Mouse (Mus musculus): ENCODE measurements around the gene Inpp5k. TPM values are rescaled to one million over a fixed set of nuclear protein-coding genes. Genes with fewer than 3 reads are reported as not detected.

The Inpp5k gene
- total and polyA plus RNA-seq, 3 experiments = 31.2 to 41.9 (median 35.6) TPM

GRCm38 (mm10) chr11:75666296-75666695 is 35.5 kb downstream of the Inpp5k start:
- in situ Hi-C loops (cut with MboI; ENCODE audit: low pct_ligation_motif_present, low pct_unique_long_range_greater_than_20kb, low sequenced_read_pairs) (no loop called here), dilution Hi-C loops (cut with MboI; ENCODE audit: extremely low pct_ligation_motif_present, extremely low pct_unique_long_range_greater_than_20kb, low sequenced_read_pairs) (no loop called here)
- no peaks in the 10 kb centered on the region for H3K9me3 ChIP-seq (replicated peaks; ENCODE audit: low read length)
- no peaks in the 10 kb centered on the region for H3K27me3 ChIP-seq (replicated peaks)
- no peak overlapping the region for H3K9ac ChIP-seq (ENCODE audit: insufficient read depth, low read depth)
- DNase-seq (ENCODE audit: extremely low read depth) = no peak
- H3K36me3 ChIP-seq (replicated peaks in 1 of 2; ENCODE audit: control insufficient read depth in 1 of 2, insufficient read depth in 1 of 2, low read length in 1 of 2) = peaks cover 83 to 89% of the 10 kb centered on the region in 2 experiments
- H3K79me2 ChIP-seq (replicated peaks; ENCODE audit: control insufficient read depth, extremely low read depth, insufficient read depth, poor library complexity, severe bottlenecking) = no peaks in the 10 kb centered on the region
- H3K4me3 ChIP-seq (replicated peaks in 1 of 3; ENCODE audit: low read depth in 2 of 3, low read length in 2 of 3, poor library complexity in 1 of 3) = no peak overlapping the region
- peaks cover 0 to under 1% of the 10 kb centered on the region in 2 experiments; a peak in 1 of 4 replicates for H3K4me1 ChIP-seq (ENCODE audit: control insufficient read depth in 1 of 2, insufficient read depth in 2 of 2)
- no peak overlapping the region for H3K27ac ChIP-seq (ENCODE audit: insufficient read depth, low read depth)
- H3K4me2 ChIP-seq (ENCODE audit: insufficient read depth, low read depth, poor library complexity, severe bottlenecking) = no peak overlapping the region
- TF ChIP-seq MAFK (IDR thresholded peaks at IDR 0.05; ENCODE audit: insufficient replicate concordance, low read length) (peak; percentile 80), CTCF (conservative IDR thresholded peaks at IDR 0.05 in 1 of 2, IDR thresholded peaks at IDR 0.05 in 1 of 2; ENCODE audit: low read depth in 2 of 2, low read length in 2 of 2) (no peak), IRF4 (IDR thresholded peaks at IDR 0.05; ENCODE audit: low read depth, low read length) (no peak)

- no peaks in the 10 kb centered on the region for H3K9me3 ChIP-seq (replicated peaks; ENCODE audit: low read length)
- H3K36me3 ChIP-seq (replicated peaks in 1 of 2; ENCODE audit: control insufficient read depth in 1 of 2, insufficient read depth in 1 of 2, low read length in 1 of 2) = peaks cover 85 to 92% of the 10 kb centered on the region in 2 experiments
- H3K4me3 ChIP-seq (replicated peaks in 1 of 3; ENCODE audit: low read depth in 2 of 3, low read length in 2 of 3, poor library complexity in 1 of 3) = no peak overlapping the region
- no peaks in the 10 kb centered on the region for H3K27me3 ChIP-seq (replicated peaks)
- H3K9ac ChIP-seq (ENCODE audit: insufficient read depth, low read depth) = no peak overlapping the region
- in situ Hi-C loops (cut with MboI; ENCODE audit: low pct_ligation_motif_present, low pct_unique_long_range_greater_than_20kb, low sequenced_read_pairs) (no loop called here), dilution Hi-C loops (cut with MboI; ENCODE audit: extremely low pct_ligation_motif_present, extremely low pct_unique_long_range_greater_than_20kb, low sequenced_read_pairs) (no loop called here)
- no peak overlapping the region for H3K27ac ChIP-seq (ENCODE audit: insufficient read depth, low read depth)
- TF ChIP-seq PAX5 (IDR thresholded peaks at IDR 0.05; ENCODE audit: low read length) (no peak), MYC (IDR thresholded peaks at IDR 0.05; ENCODE audit: low read depth, low read length) (no peak), RCOR1 (conservative IDR thresholded peaks at IDR 0.05; ENCODE audit: low read depth, low read length) (no peak), SIN3A (IDR thresholded peaks at IDR 0.05; ENCODE audit: low read length) (no peak)
- no peaks in the 10 kb centered on the region for H3K79me2 ChIP-seq (replicated peaks; ENCODE audit: control insufficient read depth, extremely low read depth, insufficient read depth, poor library complexity, severe bottlenecking)
- no peak overlapping the region for H3K4me2 ChIP-seq (ENCODE audit: insufficient read depth, low read depth, poor library complexity, severe bottlenecking)
- DNase-seq (ENCODE audit: extremely low read depth) = no peak
- H3K4me1 ChIP-seq (ENCODE audit: control insufficient read depth in 1 of 2, insufficient read depth in 2 of 2) = peaks cover 5% of the 10 kb centered on the region in 2 experiments; a peak in 2 of 4 replicates
Observed at GRCm38 (mm10) chr11:75668621-75669020, 37.8 kb downstream of the Inpp5k start.

GRCm38 (mm10) chr11:75669176-75669852 is 38.5 kb downstream of the Inpp5k start:
- Histone ChIP-seq H3K9me3 (replicated peaks; ENCODE audit: low read length) (no peaks in the 10 kb centered on the region), H3K9ac (ENCODE audit: insufficient read depth, low read depth) (no peak overlapping the region), H3K79me2 (replicated peaks; ENCODE audit: control insufficient read depth, extremely low read depth, insufficient read depth, poor library complexity, severe bottlenecking) (no peaks in the 10 kb centered on the region), H3K27ac (ENCODE audit: insufficient read depth, low read depth) (no peak overlapping the region), H3K4me1 (ENCODE audit: control insufficient read depth in 1 of 2, insufficient read depth in 2 of 2) (peaks cover 5% of the 10 kb centered on the region in 2 experiments; a peak in 2 of 4 replicates), H3K27me3 (replicated peaks) (no peaks in the 10 kb centered on the region), H3K36me3 (replicated peaks in 1 of 2; ENCODE audit: control insufficient read depth in 1 of 2, insufficient read depth in 1 of 2, low read length in 1 of 2) (peaks cover 84 to 93% of the 10 kb centered on the region in 2 experiments), H3K4me3 (replicated peaks in 1 of 3; ENCODE audit: low read depth in 2 of 3, low read length in 2 of 3, poor library complexity in 1 of 3) (no peak overlapping the region), H3K4me2 (ENCODE audit: insufficient read depth, low read depth, poor library complexity, severe bottlenecking) (no peak overlapping the region)
- TF ChIP-seq ELF1 (IDR thresholded peaks at IDR 0.05; ENCODE audit: low read depth, low read length) (no peak), SIN3A (IDR thresholded peaks at IDR 0.05; ENCODE audit: low read length) (no peak), KAT2A (IDR thresholded peaks at IDR 0.05; ENCODE audit: insufficient replicate concordance, low read length) (no peak), HCFC1 (IDR thresholded peaks at IDR 0.05; ENCODE audit: low read depth, low read length) (no peak), E2F4 (IDR thresholded peaks at IDR 0.05; ENCODE audit: insufficient replicate concordance, low read depth, low read length) (no peak), ETS1 (conservative IDR thresholded peaks at IDR 0.05; ENCODE audit: low read depth, low read length) (no peak), ZC3H11A (IDR thresholded peaks at IDR 0.05; ENCODE audit: low read depth, low read length) (no peak), MYC (IDR thresholded peaks at IDR 0.05; ENCODE audit: low read depth, low read length) (no peak), MAX (IDR thresholded peaks at IDR 0.05; ENCODE audit: low read length) (no peak), NELFE (IDR thresholded peaks at IDR 0.05; ENCODE audit: low read depth, low read length) (no peak), ZMIZ1 (IDR thresholded peaks at IDR 0.05; ENCODE audit: low read depth, low read length) (no peak)
- in situ Hi-C loops (cut with MboI; ENCODE audit: low pct_ligation_motif_present, low pct_unique_long_range_greater_than_20kb, low sequenced_read_pairs) (no loop called here), dilution Hi-C loops (cut with MboI; ENCODE audit: extremely low pct_ligation_motif_present, extremely low pct_unique_long_range_greater_than_20kb, low sequenced_read_pairs) (no loop called here)
- no peak for DNase-seq (ENCODE audit: extremely low read depth)

All from CH12.LX (cell line).